Mouse (Mus musculus) heart, adult 11 months (tissue): ENCODE data around the gene A730061H03Rik.

ENCODE experiments used
- DNase-seq: peaks from one replicate; pipeline ENCODE4 v3.0.0; 2022

The A730061H03Rik gene

GRCm38 (mm10) chr14:55544334-55544733, 15.9 kb downstream of the A730061H03Rik start:
- no peak for DNase-seq

- DNase-seq = no peak
These were observed 17.9 kb downstream of the A730061H03Rik start for GRCm38 (mm10) chr14:55542268-55542667.

- DNase-seq = peak; percentile 99
These were observed 19.4 kb downstream of the A730061H03Rik start for GRCm38 (mm10) chr14:55540787-55541321.

- DNase-seq = peak; percentile 100
These were observed 20.0 kb downstream of the A730061H03Rik start, which contains the start of gene Pck2 for GRCm38 (mm10) chr14:55540067-55540786. TSS of gene Pck2 (plus strand) at chr14:55540266.

- DNase-seq = no peak
These were observed 24.0 kb downstream of the A730061H03Rik start for GRCm38 (mm10) chr14:55536116-55536745.

GRCm38 (mm10) chr14:55527940-55528339, 32.3 kb downstream of the A730061H03Rik start:
- no peak for DNase-seq

- no peak for DNase-seq
These were observed 33.5 kb downstream of the A730061H03Rik start for GRCm38 (mm10) chr14:55526674-55527073.

- DNase-seq = peak; percentile 81
These were observed 35.4 kb downstream of the A730061H03Rik start, which contains the start of gene Nrl for GRCm38 (mm10) chr14:55524785-55525184. TSS of gene Nrl (minus strand) at chr14:55524981.

GRCm38 (mm10) chr14:55524062-55524461, 36.1 kb downstream of the A730061H03Rik start:
- no peak for DNase-seq

- peak; percentile 86 for DNase-seq
These were observed 39.5 kb downstream of the A730061H03Rik start for GRCm38 (mm10) chr14:55520451-55521361.

- peak; percentile 85 for DNase-seq
These were observed 40.6 kb downstream of the A730061H03Rik start for GRCm38 (mm10) chr14:55519604-55520003.

GRCm38 (mm10) chr14:55518897-55519296, 41.3 kb downstream of the A730061H03Rik start:
- no peak for DNase-seq

GRCm38 (mm10) chr14:55515846-55516245, 44.4 kb downstream of the A730061H03Rik start:
- no peak for DNase-seq

- peak; percentile 77 for DNase-seq
These were observed 46.3 kb downstream of the A730061H03Rik start for GRCm38 (mm10) chr14:55513927-55514326.

GRCm38 (mm10) chr14:55511037-55511436, 49.2 kb downstream of the A730061H03Rik start:
- peak; percentile 77 for DNase-seq

GRCm38 (mm10) chr14:55510125-55510731, 50.0 kb downstream of the A730061H03Rik start, which contains the start of gene Cpne6:
TSS of gene Cpne6 (plus strand) at chr14:55510445.
- peak; percentile 85 for DNase-seq
